Mouse (Mus musculus): ENCODE measurements around the gene Ddx24. TPM values are rescaled to one million over a fixed set of nuclear protein-coding genes. Genes with fewer than 3 reads are reported as not detected.
A peak's percentile ranks its signal among the peaks of the same experiment; 100 is the strongest.

Ddx24 gene
- polyA plus RNA-seq, 1 experiment from 2014 or later: 104 TPM

DNA sequence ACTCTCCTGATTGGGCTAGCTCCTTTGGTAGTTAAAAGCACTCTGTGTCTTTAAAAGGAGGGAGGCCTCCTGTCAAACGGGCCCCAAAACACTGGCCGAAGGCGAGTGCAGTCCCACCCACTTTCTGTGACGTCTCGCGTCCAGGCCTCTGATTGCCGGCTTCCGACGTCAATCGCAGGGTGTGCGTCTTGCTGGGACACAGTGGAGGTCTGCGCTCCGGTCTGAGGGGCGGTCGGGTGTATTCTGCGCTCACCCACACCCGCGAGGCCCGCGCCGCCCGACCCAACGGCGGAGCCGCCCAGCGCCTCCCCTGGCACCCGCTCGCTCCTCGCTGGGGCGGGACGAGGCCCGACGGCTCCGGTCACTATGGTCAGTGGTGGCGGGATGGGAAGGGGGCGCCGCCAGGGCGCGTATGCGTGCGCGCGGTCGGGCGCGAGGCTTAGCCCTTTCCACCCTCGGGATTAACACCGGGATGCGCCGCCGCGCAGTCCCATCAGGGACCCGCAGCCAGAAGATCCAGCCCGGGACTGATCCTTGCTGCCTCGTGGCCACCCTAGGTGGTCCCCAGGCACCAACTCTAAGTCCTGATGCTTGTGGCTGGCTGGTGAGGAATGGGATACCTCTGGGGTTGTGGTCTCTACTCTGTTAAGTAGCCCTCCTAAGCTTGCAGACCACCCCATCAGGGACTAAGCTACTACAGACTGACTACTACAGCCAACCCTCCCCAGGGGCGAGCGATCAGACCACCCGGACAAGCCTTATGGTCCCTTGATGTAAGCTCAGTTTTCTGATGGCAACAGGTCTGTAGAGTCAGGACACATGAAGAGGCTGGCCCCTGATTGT is 36.9 kb downstream of the Ddx24 start, which contains the start of gene Otub2:
Gene Otub2, plus strand, starts transcription at position 178 of the 843 bp plus-strand sequence.
- peak within 1 kb of the TSS; percentile 84 for H3K4me2 ChIP-seq (replicated peaks)
- no peaks in the 10 kb centered on the region for H3K9me3 ChIP-seq
- ATAC-seq (ENCODE audit: low FRiP score, low read depth): peak; percentile 99
- under 1% methylated on average over 58 of the region's 58 CpGs for WGBS
- H3K9ac ChIP-seq: peak within 1 kb of the TSS; percentile 90
- H3K27me3 ChIP-seq (replicated peaks): no peaks in the 10 kb centered on the region
- peaks cover 5% of the 10 kb centered on the region; the same call in 1 of the 2 replicates for H3K36me3 ChIP-seq
- peak within 1 kb of the TSS; percentile 81 for H3K4me3 ChIP-seq
- peaks cover 14% of the 10 kb centered on the region for H3K4me1 ChIP-seq
- no peak within 1 kb of the TSS; the same call in 1 of the 2 replicates for H3K27ac ChIP-seq

DNA sequence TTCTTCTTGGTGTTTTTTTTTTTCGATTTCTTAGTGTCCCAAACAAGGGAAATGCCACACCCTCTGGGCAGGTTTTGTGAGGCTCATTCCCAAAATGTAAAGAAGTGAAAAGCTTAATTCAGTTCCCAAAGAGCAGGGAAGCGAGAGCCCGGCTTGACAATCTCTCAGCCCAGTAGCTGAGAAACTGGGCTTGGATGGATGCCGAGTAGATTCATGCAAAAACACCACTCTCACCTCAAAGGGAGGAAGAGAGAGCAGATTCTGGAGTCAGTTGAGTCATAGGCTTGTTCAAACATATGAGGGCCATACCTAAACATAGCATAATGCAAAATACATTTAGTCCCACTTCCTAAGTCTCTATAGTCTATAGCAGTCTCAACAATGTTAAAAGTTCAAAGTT is 45.4 kb downstream of the Ddx24 start:
- ATAC-seq (ENCODE audit: low FRiP score, low read depth): no peak
- no peak overlapping the region for H3K9ac ChIP-seq
- no peaks in the 10 kb centered on the region for H3K4me1 ChIP-seq
- no peak overlapping the region for H3K4me2 ChIP-seq (replicated peaks)
- no peaks in the 10 kb centered on the region for H3K27me3 ChIP-seq (replicated peaks)
- no peak overlapping the region for H3K27ac ChIP-seq
- H3K9me3 ChIP-seq: no peaks in the 10 kb centered on the region
- WGBS: 84% methylated on average over 4 of the region's 4 CpGs
- H3K36me3 ChIP-seq: no peaks in the 10 kb centered on the region
- no peak overlapping the region for H3K4me3 ChIP-seq

- 74% methylated on average over 4 of the region's 4 CpGs for WGBS
- no peak overlapping the region for H3K27ac ChIP-seq
- H3K9me3 ChIP-seq: no peaks in the 10 kb centered on the region
- H3K4me2 ChIP-seq (replicated peaks): no peak overlapping the region
- ATAC-seq (ENCODE audit: low FRiP score, low read depth): no peak
- no peak overlapping the region for H3K4me3 ChIP-seq
- no peaks in the 10 kb centered on the region for H3K4me1 ChIP-seq
- no peaks in the 10 kb centered on the region for H3K27me3 ChIP-seq (replicated peaks)
- H3K9ac ChIP-seq: no peak overlapping the region
- H3K36me3 ChIP-seq: no peaks in the 10 kb centered on the region
Measured at GRCm38 (mm10) chr12:103376774-103377173, 48.9 kb downstream of the Ddx24 start.

DNA sequence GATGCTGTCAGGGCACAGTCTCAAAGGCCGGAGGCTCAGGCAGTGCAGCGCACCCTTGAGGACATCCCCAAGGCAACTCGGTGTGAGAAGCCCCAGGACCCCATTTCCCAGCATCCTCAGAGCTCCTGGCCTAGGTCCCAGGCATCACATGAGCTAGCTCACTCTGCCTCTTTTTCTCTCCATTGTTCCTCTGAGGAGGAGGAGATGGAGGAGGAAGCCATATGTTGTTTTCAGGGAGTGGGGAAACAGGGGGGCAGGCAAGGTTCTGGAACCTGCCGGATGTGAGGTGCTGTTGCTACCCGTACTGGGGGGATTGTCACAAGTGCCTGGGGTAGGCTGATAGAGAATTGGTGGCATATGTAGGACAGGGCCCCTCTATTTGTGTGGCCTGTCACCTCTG is 49.5 kb downstream of the Ddx24 start:
- Histone ChIP-seq H3K4me3 (no peak overlapping the region), H3K9ac (no peak overlapping the region), H3K27me3 (replicated peaks) (no peaks in the 10 kb centered on the region), H3K4me1 (no peaks in the 10 kb centered on the region), H3K9me3 (no peaks in the 10 kb centered on the region), H3K27ac (no peak overlapping the region), H3K36me3 (no peaks in the 10 kb centered on the region), H3K4me2 (replicated peaks) (no peak overlapping the region)
- 72% methylated on average over 5 of the region's 5 CpGs for whole genome bisulfite sequencing
- ATAC-seq (ENCODE audit: low FRiP score, low read depth): no peak

GRCm38 (mm10) chr12:103373530-103374236 is 51.9 kb downstream of the Ddx24 start:
- no peaks in the 10 kb centered on the region for H3K4me1 ChIP-seq
- H3K9ac ChIP-seq: no peak overlapping the region
- WGBS: 79% methylated on average over 8 of the region's 8 CpGs
- H3K36me3 ChIP-seq: no peaks in the 10 kb centered on the region
- no peaks in the 10 kb centered on the region for H3K9me3 ChIP-seq
- H3K4me3 ChIP-seq: no peak overlapping the region
- no peak for ATAC-seq (ENCODE audit: low FRiP score, low read depth)
- H3K4me2 ChIP-seq (replicated peaks): no peak overlapping the region
- 0 out of 2 replicates have a peak, but pooled peaks cover 1% of the 10 kb centered on the region for H3K27me3 ChIP-seq (replicated peaks)
- no peak overlapping the region for H3K27ac ChIP-seq

- no peaks in the 10 kb centered on the region for H3K4me1 ChIP-seq
- no peak overlapping the region for H3K4me2 ChIP-seq (replicated peaks)
- H3K36me3 ChIP-seq: no peaks in the 10 kb centered on the region
- H3K27ac ChIP-seq: no peak overlapping the region
- 0 out of 2 replicates have a peak, but pooled peaks cover 11% of the 10 kb centered on the region for H3K27me3 ChIP-seq (replicated peaks)
- WGBS: 32% methylated on average over 6 of the region's 6 CpGs
- no peaks in the 10 kb centered on the region for H3K9me3 ChIP-seq
- no peak overlapping the region for H3K4me3 ChIP-seq
- no peak for ATAC-seq (ENCODE audit: low FRiP score, low read depth)
- H3K9ac ChIP-seq: no peak overlapping the region
Measured at GRCm38 (mm10) chr12:103371711-103372110, 53.9 kb downstream of the Ddx24 start.

DNA sequence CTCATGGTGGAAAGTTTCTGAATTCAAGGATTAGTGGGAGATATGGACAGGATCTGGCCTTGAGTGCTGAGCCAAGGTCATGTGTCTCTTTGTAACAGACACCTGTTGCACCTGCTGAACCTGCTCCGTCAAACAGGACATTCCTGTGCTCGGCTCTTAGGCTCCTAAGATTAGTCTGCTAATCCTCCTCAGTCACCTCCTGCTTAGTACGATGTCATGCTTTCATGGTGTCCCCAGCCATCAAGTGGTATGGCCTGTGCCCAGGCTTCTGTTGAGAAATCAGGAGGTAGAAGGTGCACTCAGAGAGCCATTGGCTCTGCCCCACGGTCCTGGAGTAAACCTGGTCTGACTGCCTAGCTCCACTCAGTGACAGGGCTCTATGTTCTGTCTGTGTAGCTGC is 54.8 kb downstream of the Ddx24 start:
- no peaks in the 10 kb centered on the region for H3K9me3 ChIP-seq
- H3K4me2 ChIP-seq (replicated peaks): no peak overlapping the region
- H3K27me3 ChIP-seq (replicated peaks): 0 out of 2 replicates have a peak, but pooled peaks cover 11% of the 10 kb centered on the region
- WGBS: 85% methylated on average over 4 of the region's 4 CpGs
- H3K4me1 ChIP-seq: no peaks in the 10 kb centered on the region
- no peak overlapping the region for H3K27ac ChIP-seq
- no peak for ATAC-seq (ENCODE audit: low FRiP score, low read depth)
- H3K36me3 ChIP-seq: no peaks in the 10 kb centered on the region
- no peak overlapping the region for H3K9ac ChIP-seq
- no peak overlapping the region for H3K4me3 ChIP-seq

DNA sequence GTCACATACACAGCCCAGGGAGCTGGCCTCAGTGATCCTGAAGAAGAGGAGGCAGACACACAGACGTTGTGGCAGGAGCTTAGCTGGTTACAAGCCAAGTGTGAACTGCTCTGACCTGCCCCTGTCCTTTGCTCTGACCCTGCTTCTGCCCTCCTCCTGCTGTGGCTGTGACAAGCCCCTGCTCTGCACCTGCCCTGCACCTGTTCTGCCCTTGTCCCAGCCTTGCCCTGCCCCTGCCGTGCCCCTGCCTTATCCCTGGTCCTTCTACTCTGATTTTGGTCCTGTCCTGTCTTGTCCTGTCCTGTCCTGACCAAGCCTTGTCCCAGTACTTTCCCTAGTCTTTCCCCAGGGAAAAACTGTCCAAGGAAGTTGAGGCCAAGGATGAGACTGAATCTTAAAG is 56.9 kb downstream of the Ddx24 start:
- H3K9me3 ChIP-seq: no peaks in the 10 kb centered on the region
- H3K36me3 ChIP-seq: no peaks in the 10 kb centered on the region
- 0 out of 2 replicates have a peak, but pooled peaks cover 13% of the 10 kb centered on the region for H3K27me3 ChIP-seq (replicated peaks)
- WGBS: 76% methylated on average over 2 of the region's 2 CpGs
- no peak overlapping the region for H3K4me3 ChIP-seq
- no peak overlapping the region for H3K27ac ChIP-seq
- ATAC-seq (ENCODE audit: low FRiP score, low read depth): 0 out of 2 replicates have a peak, but pooled peaks have one; percentile 23
- no peak overlapping the region for H3K9ac ChIP-seq
- H3K4me2 ChIP-seq (replicated peaks): no peak overlapping the region
- H3K4me1 ChIP-seq: no peaks in the 10 kb centered on the region

GRCm38 (mm10) chr12:103368326-103368669 is 57.3 kb downstream of the Ddx24 start:
- H3K4me2 ChIP-seq (replicated peaks): no peak overlapping the region

GRCm38 (mm10) chr12:103367620-103368325 is 57.9 kb downstream of the Ddx24 start:
- peak; percentile 78 for ATAC-seq (ENCODE audit: low FRiP score, low read depth)
- H3K4me2 ChIP-seq (replicated peaks): peak overlapping the region; percentile 41
- 0 out of 2 replicates have a peak, but pooled peaks cover 13% of the 10 kb centered on the region for H3K27me3 ChIP-seq (replicated peaks)
- H3K27ac ChIP-seq: no peak overlapping the region
- no peaks in the 10 kb centered on the region for H3K4me1 ChIP-seq
- H3K9ac ChIP-seq: 0 out of 2 replicates have a peak overlapping the region, but pooled peaks have one; percentile 17
- H3K4me3 ChIP-seq: no peak overlapping the region
- H3K36me3 ChIP-seq: no peaks in the 10 kb centered on the region
- WGBS: 19% methylated on average over 18 of the region's 18 CpGs
- no peaks in the 10 kb centered on the region for H3K9me3 ChIP-seq

More at GRCm38 (mm10) chr12:103368326-103368669, 57.3 kb downstream of the Ddx24 start:
- H3K36me3 ChIP-seq: no peaks in the 10 kb centered on the region
- H3K9me3 ChIP-seq: no peaks in the 10 kb centered on the region
- 79% methylated on average over 7 of the region's 7 CpGs for WGBS
- ATAC-seq (ENCODE audit: low FRiP score, low read depth): peak; percentile 15; the same call in 1 of the 2 replicates
- H3K27ac ChIP-seq: no peak overlapping the region
- no peak overlapping the region for H3K4me3 ChIP-seq
- H3K27me3 ChIP-seq (replicated peaks): 0 out of 2 replicates have a peak, but pooled peaks cover 13% of the 10 kb centered on the region
- H3K9ac ChIP-seq: 0 out of 2 replicates have a peak overlapping the region, but pooled peaks have one; percentile 17
- H3K4me1 ChIP-seq: no peaks in the 10 kb centered on the region

- H3K27me3 ChIP-seq (replicated peaks): 0 out of 2 replicates have a peak, but pooled peaks cover 13% of the 10 kb centered on the region
- 0 out of 2 replicates have a peak overlapping the region, but pooled peaks have one; percentile 41 for H3K4me2 ChIP-seq (replicated peaks)
- H3K36me3 ChIP-seq: no peaks in the 10 kb centered on the region
- no peaks in the 10 kb centered on the region for H3K4me1 ChIP-seq
- 82% methylated on average over 2 of the region's 2 CpGs for WGBS
- no peak for ATAC-seq (ENCODE audit: low FRiP score, low read depth)
- H3K9ac ChIP-seq: no peak overlapping the region
- H3K27ac ChIP-seq: no peak overlapping the region
- no peak overlapping the region for H3K4me3 ChIP-seq
- H3K9me3 ChIP-seq: no peaks in the 10 kb centered on the region
Measured at GRCm38 (mm10) chr12:103367171-103367570, 58.5 kb downstream of the Ddx24 start.

Data from neural tube, embryonic 12.5 days (tissue).